Mouse (Mus musculus) embryonic facial prominence, embryonic 12.5 days (tissue): ENCODE data around the gene Gpr27. TPM values are rescaled to one million over a fixed set of nuclear protein-coding genes. Genes with fewer than 3 reads are reported as not detected.

Experiments
- ATAC-seq: fragments of 200-750 bp; cut with Nextera tagmentation; 2 replicates; pipeline ENCODE4 v1.8.0; 2017; ENCODE audit not compliant: insufficient number of reproducible peaks, insufficient read depth, low FRiP score, low TSS enrichment
- H3K27ac ChIP-seq: fragments of 300-500 bp; sonication (generic); 2 replicates; pipeline ENCODE4 v1.5.1; 2016; ENCODE audit warnings: mild to moderate bottlenecking
- H3K27me3 ChIP-seq: fragments of 300-500 bp; sonication (generic); 2 replicates; pipeline ENCODE4 v1.6.1; 2016; ENCODE audit warnings: mild to moderate bottlenecking, moderate library complexity
- H3K36me3 ChIP-seq: fragments of 300-500 bp; sonication (generic); 2 replicates; pipeline ENCODE4 v1.6.1; 2016; ENCODE audit warnings: mild to moderate bottlenecking
- H3K4me1 ChIP-seq: fragments of 300-500 bp; sonication (generic); 2 replicates; pipeline ENCODE4 v1.6.1; 2016
- H3K4me2 ChIP-seq: fragments of 300-500 bp; sonication (generic); replicated peaks from 2 replicates; pipeline ENCODE4 v1.6.1; 2016; ENCODE audit warnings: mild to moderate bottlenecking, moderate library complexity
- H3K4me3 ChIP-seq: fragments of 300-500 bp; sonication (generic); 2 replicates; pipeline ENCODE4 v1.5.1; 2016; ENCODE audit warnings: mild to moderate bottlenecking
- H3K9ac ChIP-seq: fragments of 300-500 bp; sonication (generic); 2 replicates; pipeline ENCODE4 v1.6.1; 2016; ENCODE audit warnings: mild to moderate bottlenecking, moderate library complexity
- H3K9me3 ChIP-seq: fragments of 300-500 bp; sonication (generic); 2 replicates; pipeline ENCODE4 v1.6.1; 2016; ENCODE audit warnings: mild to moderate bottlenecking, moderate library complexity
- WGBS: fragments of 180-500 bp; shearing (Covaris S2); methylation state at CpG from one replicate; pipeline ENCODE4 v1.1.7; 2016; 5-methylcytosine and 5-hydroxymethylcytosine counted together
- polyA plus RNA-seq: library from polyadenylated mRNA; unstranded; fragments of >200 nt; fragmentation: Nextera tagmentation; extraction: Ambion mirVana; gene quantifications from 2 replicates; pipeline ENCODE4 v1.2.1, GENCODE M21; 2016

Gpr27 gene
- polyA plus RNA-seq: 7.7 and 8.7 TPM in 2 replicates

DNA sequence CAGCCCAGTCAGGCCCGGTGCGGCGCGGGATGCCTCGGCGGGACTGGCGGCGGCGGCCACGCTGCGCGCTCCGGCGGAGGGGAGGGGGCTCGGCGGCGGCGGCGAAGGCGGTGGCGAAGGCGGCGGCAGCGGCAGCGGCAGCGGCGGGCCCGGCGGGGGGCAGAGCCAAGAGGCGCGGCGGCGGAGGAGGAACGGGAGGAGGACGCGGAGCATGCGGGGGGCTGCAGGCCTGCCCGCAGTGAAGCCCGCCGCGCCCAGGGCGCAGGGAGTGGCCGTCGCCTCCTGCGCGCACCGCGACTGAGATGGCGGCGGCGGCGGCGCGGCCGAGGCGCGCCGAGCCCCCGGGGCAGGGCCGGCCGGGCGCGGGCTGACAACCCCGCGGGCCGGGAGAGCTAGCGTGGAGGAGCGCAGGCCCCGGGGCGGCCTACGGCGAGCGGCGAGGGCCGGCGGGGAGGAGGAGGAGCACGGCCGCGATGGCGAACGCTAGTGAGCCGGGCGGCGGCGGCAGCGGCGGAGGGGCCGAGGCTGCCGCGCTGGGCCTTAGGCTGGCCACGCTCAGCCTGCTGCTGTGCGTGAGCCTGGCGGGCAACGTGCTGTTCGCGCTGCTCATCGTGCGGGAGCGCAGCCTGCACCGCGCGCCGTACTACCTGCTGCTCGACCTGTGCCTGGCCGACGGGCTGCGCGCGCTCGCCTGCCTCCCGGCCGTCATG is at the start of gene Gpr27:
Gene Gpr27 (plus strand): TSS at position 474 of the 710 bp plus-strand sequence.
- Histone ChIP-seq H3K4me2 (peak within 1 kb of the TSS; percentile 94), H3K27me3 (peaks cover 53% of the 10 kb centered on the region), H3K27ac (peak within 1 kb of the TSS; percentile 68), H3K4me3 (peak within 1 kb of the TSS; percentile 76), H3K9me3 (no peaks in the 10 kb centered on the region), H3K4me1 (peaks cover 15% of the 10 kb centered on the region), H3K9ac (peak within 1 kb of the TSS; percentile 88), H3K36me3 (no peaks in the 10 kb centered on the region)
- peak; percentile 57 for ATAC-seq
- WGBS: under 1% methylated on average over 64 of the region's 112 CpGs

DNA sequence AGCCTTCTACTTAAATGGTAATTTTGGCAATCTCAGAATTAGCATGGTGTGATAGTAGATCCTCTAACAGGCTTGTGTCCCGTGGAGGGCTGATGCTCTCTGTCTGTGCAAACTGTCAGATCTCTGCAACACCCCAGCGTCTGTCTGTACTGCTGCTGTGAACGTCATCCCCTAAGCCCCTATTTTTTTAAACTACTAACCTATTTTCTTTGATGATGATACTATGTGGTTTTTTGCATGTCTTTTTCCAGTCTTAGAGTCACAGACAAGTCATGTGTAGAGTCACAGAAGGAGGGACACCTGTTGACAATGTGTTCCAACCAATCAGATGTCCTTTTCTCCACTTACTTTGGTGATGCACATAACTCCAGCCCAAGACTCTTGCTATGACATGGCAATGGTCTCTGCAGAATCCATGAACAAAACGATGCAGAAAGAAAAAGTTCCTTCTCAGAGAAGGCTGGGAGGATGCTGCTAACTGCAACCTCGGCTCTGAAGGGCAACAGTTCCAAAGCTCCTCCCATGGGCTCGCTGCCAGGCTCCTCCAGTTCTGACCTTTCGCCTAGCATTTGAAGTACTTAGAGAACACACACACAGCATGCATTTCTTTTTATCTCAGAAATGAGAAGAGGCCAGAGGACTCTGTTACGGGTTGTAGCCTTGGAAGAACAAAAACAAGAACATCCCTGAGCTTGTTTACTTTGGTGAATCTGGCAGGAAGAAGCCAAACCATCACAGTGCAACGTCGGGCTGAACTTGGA is 48.9 kb upstream of the Gpr27 start:
- Histone ChIP-seq H3K4me1 (peaks cover 11% of the 10 kb centered on the region; the same call in 1 of the 2 replicates), H3K9ac (no peak overlapping the region), H3K27ac (no peak overlapping the region), H3K36me3 (peaks cover 13% of the 10 kb centered on the region; the same call in 1 of the 2 replicates), H3K27me3 (no peaks in the 10 kb centered on the region), H3K4me3 (no peak overlapping the region), H3K4me2 (no peak overlapping the region), H3K9me3 (no peaks in the 10 kb centered on the region)
- no peak for ATAC-seq
- 67% methylated on average over 10 of the region's 10 CpGs for WGBS

DNA sequence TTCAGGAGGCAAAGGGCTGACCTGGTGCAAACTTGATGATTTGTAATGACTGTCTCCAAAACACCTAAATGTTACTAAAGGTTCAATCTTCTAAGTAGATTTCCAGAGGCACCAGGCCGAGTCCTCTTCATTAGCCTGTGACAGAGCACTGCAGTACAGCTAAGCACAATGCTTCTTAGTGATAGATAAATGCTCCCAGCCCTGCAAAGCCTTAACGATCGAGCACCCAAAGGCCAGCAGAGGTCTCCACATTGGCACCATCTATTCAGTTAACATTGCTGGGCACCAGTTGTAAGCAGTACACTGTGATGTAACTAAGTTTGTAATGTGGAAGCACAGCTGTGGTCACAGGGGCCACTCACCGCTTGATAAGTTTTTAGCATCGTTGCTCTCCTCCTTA is 48.1 kb upstream of the Gpr27 start:
- peaks cover 10% of the 10 kb centered on the region; the same call in 1 of the 2 replicates for H3K36me3 ChIP-seq
- 82% methylated on average over 5 of the region's 5 CpGs for WGBS
- no peaks in the 10 kb centered on the region for H3K9me3 ChIP-seq
- ATAC-seq: no peak
- H3K4me3 ChIP-seq: no peak overlapping the region
- peaks cover 11% of the 10 kb centered on the region; the same call in 1 of the 2 replicates for H3K4me1 ChIP-seq
- no peaks in the 10 kb centered on the region for H3K27me3 ChIP-seq
- H3K9ac ChIP-seq: no peak overlapping the region
- H3K27ac ChIP-seq: no peak overlapping the region
- no peak overlapping the region for H3K4me2 ChIP-seq

DNA sequence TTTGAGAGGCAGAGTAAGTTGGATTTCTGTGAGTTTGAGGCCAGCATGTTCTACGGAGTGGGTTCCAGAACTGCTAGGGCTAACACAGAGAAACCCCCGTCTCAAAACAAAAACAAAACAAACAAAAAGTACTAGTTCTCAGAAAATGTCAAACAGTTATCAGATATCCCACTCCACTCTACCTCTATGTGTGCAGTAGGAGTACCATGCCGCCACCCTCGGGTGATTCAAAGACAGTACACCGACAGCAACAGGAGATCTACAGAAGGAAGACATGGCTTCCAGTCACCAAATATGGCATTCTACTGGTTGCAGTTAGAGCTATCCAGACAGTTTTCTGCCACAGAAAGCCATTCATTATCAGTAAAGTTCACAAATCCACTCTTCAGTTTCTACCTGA is 47.6 kb upstream of the Gpr27 start:
- no peak for ATAC-seq
- 86% methylated on average over 5 of the region's 5 CpGs for WGBS
- Histone ChIP-seq H3K4me3 (no peak overlapping the region), H3K9ac (no peak overlapping the region), H3K4me2 (no peak overlapping the region), H3K9me3 (no peaks in the 10 kb centered on the region), H3K27ac (no peak overlapping the region), H3K27me3 (no peaks in the 10 kb centered on the region), H3K36me3 (peaks cover 5% of the 10 kb centered on the region; the same call in 1 of the 2 replicates), H3K4me1 (peaks cover 11% of the 10 kb centered on the region; the same call in 1 of the 2 replicates)

DNA sequence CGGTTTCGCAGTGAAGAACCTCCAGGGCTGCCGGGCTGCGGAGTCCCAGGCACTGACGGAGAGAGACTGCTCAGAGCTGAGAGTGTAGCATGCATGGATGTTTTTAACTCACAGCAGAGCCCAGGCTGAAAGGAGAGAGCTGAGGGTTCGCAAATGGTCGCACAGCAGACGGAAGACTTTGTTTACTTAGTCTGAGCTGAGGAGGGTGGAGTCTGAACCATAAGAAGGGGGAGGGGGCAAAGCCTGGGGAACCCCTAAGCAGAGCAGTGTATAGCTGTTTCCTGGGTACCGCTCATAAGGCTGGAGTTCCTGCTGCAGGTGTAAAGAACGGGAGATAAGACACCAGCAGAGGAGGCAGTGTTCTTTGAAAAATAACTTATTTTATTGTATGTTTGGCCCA is 46.1 kb upstream of the Gpr27 start:
- H3K4me1 ChIP-seq: peaks cover 11% of the 10 kb centered on the region; the same call in 1 of the 2 replicates
- no peak overlapping the region for H3K27ac ChIP-seq
- peaks cover 5% of the 10 kb centered on the region; the same call in 1 of the 2 replicates for H3K36me3 ChIP-seq
- H3K4me3 ChIP-seq: no peak overlapping the region
- H3K27me3 ChIP-seq: no peaks in the 10 kb centered on the region
- 0 out of 2 replicates have a peak, but pooled peaks have one; percentile 3 for ATAC-seq
- peak overlapping the region; percentile 2; the same call in 1 of the 2 replicates for H3K9ac ChIP-seq
- H3K9me3 ChIP-seq: no peaks in the 10 kb centered on the region
- 55% methylated on average over 10 of the region's 10 CpGs for WGBS
- H3K4me2 ChIP-seq: 0 out of 2 replicates have a peak overlapping the region, but pooled peaks have one; percentile 5

DNA sequence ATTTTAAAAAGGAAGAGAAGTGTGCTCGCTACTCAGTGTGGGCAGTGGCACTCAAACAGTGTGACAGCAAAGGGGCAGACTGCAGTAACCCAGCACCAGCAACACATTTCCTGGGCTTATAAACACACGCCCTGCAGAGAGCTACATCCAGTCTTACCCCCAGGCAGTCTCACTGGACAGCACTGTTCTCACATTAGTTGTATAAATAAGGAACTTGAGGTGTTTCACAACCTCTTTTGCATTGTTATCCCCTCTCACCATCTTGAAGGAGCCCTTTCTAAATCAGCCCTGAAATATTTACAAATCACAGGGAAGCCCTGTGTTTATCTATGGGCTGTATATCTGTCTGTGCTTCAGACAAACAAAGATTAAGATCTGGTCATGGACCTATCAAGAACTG is 43.2 kb upstream of the Gpr27 start:
- no peaks in the 10 kb centered on the region for H3K27me3 ChIP-seq
- H3K4me1 ChIP-seq: 0 out of 2 replicates have a peak, but pooled peaks cover 5% of the 10 kb centered on the region
- H3K36me3 ChIP-seq: peaks cover 5% of the 10 kb centered on the region; the same call in 1 of the 2 replicates
- no peak overlapping the region for H3K27ac ChIP-seq
- H3K9ac ChIP-seq: no peak overlapping the region
- no peak overlapping the region for H3K4me2 ChIP-seq
- no peak overlapping the region for H3K4me3 ChIP-seq
- ATAC-seq: no peak
- WGBS: 49% methylated on average over 2 of the region's 2 CpGs
- no peaks in the 10 kb centered on the region for H3K9me3 ChIP-seq

DNA sequence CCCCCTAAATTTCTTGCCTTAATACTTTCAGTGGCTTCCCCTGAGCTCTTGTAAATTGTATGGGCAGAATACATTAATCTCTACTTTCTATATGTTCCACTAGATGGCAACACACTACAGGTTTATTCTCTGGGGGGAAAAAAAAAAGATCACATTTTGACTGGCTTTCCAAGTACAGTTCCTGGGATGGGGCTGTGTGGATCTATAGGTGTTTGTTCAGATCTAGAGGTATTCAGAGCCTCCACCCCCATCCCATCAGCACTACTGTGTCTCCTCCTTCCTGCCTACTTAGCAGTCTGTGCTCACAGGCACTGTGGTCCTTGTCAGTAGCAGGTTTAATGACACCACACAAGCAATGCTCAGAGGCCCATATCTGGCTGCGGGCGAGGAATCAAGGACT is 40.1 kb upstream of the Gpr27 start:
- Histone ChIP-seq H3K4me2 (no peak overlapping the region), H3K9me3 (no peaks in the 10 kb centered on the region), H3K27ac (no peak overlapping the region), H3K27me3 (no peaks in the 10 kb centered on the region), H3K4me1 (peaks cover 13% of the 10 kb centered on the region; the same call in 1 of the 2 replicates), H3K4me3 (no peak overlapping the region), H3K9ac (no peak overlapping the region), H3K36me3 (no peaks in the 10 kb centered on the region)
- WGBS: 90% methylated on average over 2 of the region's 2 CpGs
- no peak for ATAC-seq

DNA sequence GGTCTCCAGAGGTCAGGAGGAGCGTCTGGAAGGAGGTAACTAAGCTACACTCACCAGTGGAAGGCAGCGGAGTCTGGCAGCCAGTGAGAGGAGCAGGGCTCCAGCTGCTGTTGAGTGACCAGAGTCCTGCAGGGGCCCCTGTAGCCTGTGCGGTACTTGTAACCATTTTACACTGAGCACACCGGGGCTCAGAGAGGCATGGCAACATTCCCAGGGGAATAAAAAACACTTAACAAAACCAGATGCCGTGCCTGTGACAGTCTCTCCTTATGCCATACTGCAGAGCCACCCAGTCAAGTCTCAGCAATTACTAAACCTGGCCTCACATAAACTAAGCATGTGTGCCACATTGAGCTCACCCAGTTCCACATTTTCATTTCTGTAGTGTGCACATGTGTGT is 38.1 kb upstream of the Gpr27 start:
- Histone ChIP-seq H3K9ac (no peak overlapping the region), H3K27me3 (no peaks in the 10 kb centered on the region), H3K36me3 (no peaks in the 10 kb centered on the region), H3K27ac (no peak overlapping the region), H3K4me1 (peaks cover 13% of the 10 kb centered on the region; the same call in 1 of the 2 replicates), H3K4me2 (no peak overlapping the region), H3K4me3 (no peak overlapping the region), H3K9me3 (no peaks in the 10 kb centered on the region)
- WGBS: 29% methylated on average over 5 of the region's 5 CpGs
- no peak for ATAC-seq

DNA sequence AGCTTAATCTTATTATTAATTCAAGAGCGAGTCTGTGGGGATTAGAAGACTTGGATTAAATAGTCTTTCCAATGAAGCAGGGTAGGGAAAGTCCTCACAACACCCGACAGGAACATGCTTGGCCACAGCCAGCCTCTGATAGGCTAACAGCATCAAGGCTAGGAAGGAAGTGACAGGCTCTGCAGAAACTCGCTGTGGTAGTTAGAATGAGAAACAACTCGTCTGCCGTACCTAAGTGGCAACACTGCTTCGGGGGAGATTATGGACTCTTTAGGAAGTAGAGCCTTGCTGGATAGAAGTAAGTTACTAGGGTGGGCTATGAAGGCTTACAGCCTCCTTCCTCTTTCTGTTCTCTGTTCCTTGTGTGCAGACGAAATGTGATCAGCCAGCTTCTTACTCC is 37.0 kb upstream of the Gpr27 start:
- H3K9ac ChIP-seq: no peak overlapping the region
- no peak overlapping the region for H3K27ac ChIP-seq
- no peaks in the 10 kb centered on the region for H3K36me3 ChIP-seq
- no peak overlapping the region for H3K4me3 ChIP-seq
- 44% methylated on average over 7 of the region's 7 CpGs for WGBS
- no peaks in the 10 kb centered on the region for H3K9me3 ChIP-seq
- peaks cover 13% of the 10 kb centered on the region; the same call in 1 of the 2 replicates for H3K4me1 ChIP-seq
- no peak for ATAC-seq
- H3K27me3 ChIP-seq: no peaks in the 10 kb centered on the region
- no peak overlapping the region for H3K4me2 ChIP-seq

DNA sequence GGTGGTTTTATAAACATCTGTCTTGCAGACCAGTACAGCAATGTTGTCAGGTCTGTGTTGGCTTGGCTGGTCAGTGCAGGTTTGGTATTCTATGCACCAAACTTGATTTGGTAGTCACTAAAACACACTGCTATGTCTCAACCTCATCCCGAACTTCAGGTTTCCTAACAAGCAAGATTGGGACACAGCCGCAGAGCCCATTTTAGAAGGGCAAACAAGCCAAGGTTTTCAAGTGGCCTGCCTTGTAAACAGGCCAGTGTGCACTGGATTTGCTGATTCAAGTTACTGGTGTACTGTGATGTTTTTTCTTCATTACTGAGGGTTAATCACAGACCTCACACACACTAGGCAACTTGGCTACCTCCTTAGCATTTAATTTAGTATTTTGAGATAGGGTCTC is 36.4 kb upstream of the Gpr27 start:
- Histone ChIP-seq H3K9ac (no peak overlapping the region), H3K4me1 (peaks cover 13% of the 10 kb centered on the region; the same call in 1 of the 2 replicates), H3K9me3 (no peaks in the 10 kb centered on the region), H3K27me3 (no peaks in the 10 kb centered on the region), H3K27ac (no peak overlapping the region), H3K36me3 (no peaks in the 10 kb centered on the region), H3K4me3 (no peak overlapping the region), H3K4me2 (no peak overlapping the region)
- 92% methylated on average over 2 of the region's 2 CpGs for WGBS
- ATAC-seq: no peak

DNA sequence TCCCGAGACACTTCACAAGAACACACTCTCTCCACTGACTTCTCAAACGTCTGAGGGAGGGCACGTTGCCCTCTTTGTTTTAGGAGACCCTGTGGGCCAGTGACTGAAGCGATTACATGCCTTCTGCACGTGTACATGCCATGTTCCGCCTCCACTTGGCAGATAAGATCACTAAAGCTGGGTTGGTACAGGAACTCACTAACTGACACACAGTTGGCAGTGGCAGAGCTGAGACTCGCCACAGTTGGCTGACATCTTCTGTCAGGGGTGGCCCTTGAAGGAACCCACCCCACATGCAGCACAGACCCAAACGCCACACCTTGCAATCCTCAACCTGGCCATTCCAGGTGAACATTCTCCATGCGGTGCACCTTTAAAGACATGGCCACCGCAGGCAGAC is 33.9 kb upstream of the Gpr27 start:
- H3K27me3 ChIP-seq: no peaks in the 10 kb centered on the region
- H3K4me2 ChIP-seq: no peak overlapping the region
- ATAC-seq: no peak
- H3K4me3 ChIP-seq: no peak overlapping the region
- WGBS: 83% methylated on average over 10 of the region's 10 CpGs
- peaks cover 13% of the 10 kb centered on the region; the same call in 1 of the 2 replicates for H3K4me1 ChIP-seq
- no peaks in the 10 kb centered on the region for H3K36me3 ChIP-seq
- H3K9me3 ChIP-seq: no peaks in the 10 kb centered on the region
- no peak overlapping the region for H3K9ac ChIP-seq
- no peak overlapping the region for H3K27ac ChIP-seq
